Mouse (Mus musculus) C2C12 (cell line): ENCODE data around the gene Snu13.

ENCODE experiments used
- CEBPB ChIP-seq: IDR thresholded peaks from one replicate; pipeline ENCODE4 v1.6.1; 2011; ENCODE audit warnings: low read depth, mild to moderate bottlenecking, control low read depth, moderate library complexity
- CTCF ChIP-seq: IDR thresholded peaks from one replicate; pipeline ENCODE4 v1.5.1; 2011; ENCODE audit not compliant: control insufficient read depth, insufficient read depth, insufficient read length
- USF1 ChIP-seq: IDR thresholded peaks from one replicate; pipeline ENCODE4 v1.6.1; 2011; ENCODE audit warnings: low read depth, mild to moderate bottlenecking, control low read depth, moderate library complexity

- no peak for TF ChIP-seq CTCF
- no peak for TF ChIP-seq CEBPB
- no peak for TF ChIP-seq USF1
Measured at GRCm38 (mm10) chr15:82085606-82086005, 38.2 kb upstream of the Snu13 start.
